Mouse (Mus musculus) ZHBTc4 (cell line): ENCODE data around the gene Htr5b.

Source experiments
- DNase-seq: peaks from one replicate; pipeline ENCODE4 v3.0.0-alpha.2; 2011; ENCODE audit warnings: low read depth, low spot score

Gene Htr5b

DNA sequence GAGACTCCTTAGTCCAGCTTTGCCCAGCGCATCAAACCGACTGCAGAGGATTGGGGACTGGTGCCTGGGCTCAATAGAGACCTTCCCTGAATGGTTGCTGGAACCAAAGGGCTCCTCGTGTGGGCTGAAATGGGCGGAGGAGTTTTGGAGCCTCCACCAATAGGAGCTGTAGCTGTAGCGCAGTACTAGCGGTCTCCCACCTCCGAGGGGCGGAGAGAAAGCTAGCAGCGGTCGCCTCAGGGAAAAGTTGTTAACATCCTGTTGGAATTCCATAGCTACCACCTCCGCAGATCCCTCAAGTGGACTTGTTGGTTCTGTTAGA, at the start of gene Htr5b:
Gene Htr5b, minus strand, starts transcription at position 67 of the 322 bp plus-strand sequence.
- DNase-seq = peak; percentile 83

DNA sequence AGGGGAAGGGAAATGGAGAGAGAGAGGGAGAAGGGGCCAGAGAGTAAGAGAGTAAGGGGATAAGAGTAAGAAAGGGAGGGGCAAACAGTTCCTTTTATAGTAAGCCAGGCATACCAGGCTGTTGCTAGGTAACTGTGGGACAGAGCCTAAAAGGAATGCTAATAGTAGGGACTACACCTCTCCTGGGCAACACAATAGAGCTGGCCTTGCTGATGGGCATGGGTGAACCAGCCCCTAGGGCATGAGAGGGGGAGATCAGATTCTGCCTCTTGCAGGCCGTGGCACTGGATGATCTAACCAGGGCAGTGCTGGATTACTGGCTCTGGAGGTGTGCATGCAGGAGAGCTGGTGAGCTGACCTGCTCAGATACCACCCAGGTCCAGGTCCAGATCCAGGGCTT, 49.2 kb upstream of the Htr5b start:
- peak; percentile 59 for DNase-seq

DNA sequence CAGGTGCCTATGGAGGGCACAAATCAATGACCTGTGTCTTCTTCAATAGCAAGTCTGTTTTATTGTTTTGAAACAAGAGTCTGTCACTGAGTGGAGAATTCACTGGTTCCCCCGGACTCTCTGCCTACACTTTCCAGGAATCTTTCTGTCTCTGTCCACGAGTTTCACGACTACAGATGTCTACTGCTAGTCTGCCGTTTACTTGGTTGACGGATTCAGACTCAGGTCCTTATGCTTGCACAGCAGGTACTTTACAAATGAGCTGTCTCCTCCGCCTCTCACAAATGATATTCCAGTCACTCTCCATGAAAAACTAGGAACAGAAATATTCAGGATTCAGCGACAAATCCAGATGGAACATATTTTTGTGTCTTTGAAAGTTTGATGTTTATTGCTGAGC, 42.3 kb upstream of the Htr5b start:
- no peak for DNase-seq

DNA sequence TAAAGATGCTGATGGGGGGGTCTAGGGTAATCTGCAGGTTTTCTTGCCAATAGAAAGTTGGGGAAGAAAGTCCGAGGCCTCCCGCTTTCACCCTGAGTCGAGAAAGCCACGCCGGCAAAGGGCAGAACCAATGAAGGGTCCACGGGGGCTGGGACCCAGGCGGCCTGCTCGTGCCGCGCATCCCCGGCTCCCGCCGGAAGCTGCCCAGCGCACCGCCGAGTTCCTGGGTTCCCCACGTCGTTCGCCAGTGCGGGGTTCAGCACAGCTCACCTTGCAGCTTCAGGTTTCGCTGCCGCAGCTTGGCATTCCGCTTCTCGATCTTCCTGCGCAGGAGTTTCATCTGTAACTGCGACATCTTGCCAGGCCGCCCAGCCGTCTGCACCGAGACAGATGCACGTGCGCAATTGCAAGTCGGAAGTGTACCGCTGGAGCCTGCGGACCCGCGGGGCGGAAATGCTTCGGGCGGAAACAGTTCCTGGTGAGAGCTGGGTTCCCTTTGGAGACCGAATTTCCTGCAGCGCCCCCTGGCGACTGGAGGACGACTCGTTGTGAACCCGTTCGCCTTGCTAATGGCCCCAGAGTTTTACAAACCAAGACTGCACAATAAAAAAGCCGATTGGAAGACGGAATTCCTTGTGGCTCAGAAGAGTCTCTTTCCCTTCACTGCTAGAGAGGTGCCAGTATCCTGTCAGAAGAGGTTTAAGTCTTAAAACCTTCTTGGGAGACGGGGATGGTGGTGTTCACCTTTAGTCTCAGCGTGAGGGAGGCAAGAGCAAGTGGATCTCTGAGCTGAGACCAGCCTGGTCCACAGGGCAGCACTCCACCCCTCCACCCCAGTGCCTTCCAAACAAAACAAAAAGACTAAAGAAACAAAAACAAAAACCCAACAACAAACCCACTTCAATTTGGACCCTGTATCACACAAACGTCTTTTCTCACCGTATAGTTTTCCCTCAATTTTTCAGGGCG, 39.5 kb upstream of the Htr5b start, which contains the start of gene Ddx18:
Gene Ddx18, minus strand, starts transcription at position 469 of the 969 bp plus-strand sequence.
- peak; percentile 97 for DNase-seq

DNA sequence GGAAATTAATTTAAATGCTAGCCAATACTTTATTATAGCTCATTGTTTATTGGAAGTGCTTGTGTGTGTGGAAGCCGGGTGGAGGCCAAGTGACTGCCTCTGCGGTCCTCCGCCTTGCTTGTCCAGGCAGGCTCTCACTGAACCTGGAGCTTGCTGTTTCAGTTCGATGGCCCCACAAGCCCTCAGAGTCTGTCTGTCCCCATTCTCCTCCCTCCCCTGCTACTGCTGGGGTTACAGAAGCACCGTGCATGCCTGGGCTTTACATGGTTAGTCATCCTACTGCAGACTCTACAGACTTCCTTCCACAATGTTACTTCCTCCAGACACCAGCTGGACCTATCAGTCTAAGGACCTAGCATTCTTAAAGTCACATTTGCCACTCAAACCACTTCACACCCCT, 29.6 kb upstream of the Htr5b start:
- DNase-seq = no peak

DNA sequence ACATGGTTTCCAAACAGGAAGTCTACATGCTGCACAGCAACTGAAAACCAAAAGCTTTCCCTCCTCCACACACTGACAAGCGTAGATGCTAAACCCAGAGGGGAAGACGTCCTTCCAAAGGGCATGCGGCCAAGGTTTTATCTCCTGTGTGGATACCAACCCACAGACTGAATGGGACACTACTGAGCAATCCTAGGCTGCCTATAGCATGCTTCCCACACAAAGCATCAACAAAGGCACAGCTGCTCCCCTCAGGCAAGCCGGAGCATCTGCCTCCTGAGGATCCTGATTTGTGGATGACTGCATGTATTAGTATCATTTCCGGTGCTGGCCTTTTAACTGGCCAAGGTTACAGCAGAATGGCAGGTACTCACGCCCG, 23.2 kb upstream of the Htr5b start:
- peak; percentile 36 for DNase-seq

DNA sequence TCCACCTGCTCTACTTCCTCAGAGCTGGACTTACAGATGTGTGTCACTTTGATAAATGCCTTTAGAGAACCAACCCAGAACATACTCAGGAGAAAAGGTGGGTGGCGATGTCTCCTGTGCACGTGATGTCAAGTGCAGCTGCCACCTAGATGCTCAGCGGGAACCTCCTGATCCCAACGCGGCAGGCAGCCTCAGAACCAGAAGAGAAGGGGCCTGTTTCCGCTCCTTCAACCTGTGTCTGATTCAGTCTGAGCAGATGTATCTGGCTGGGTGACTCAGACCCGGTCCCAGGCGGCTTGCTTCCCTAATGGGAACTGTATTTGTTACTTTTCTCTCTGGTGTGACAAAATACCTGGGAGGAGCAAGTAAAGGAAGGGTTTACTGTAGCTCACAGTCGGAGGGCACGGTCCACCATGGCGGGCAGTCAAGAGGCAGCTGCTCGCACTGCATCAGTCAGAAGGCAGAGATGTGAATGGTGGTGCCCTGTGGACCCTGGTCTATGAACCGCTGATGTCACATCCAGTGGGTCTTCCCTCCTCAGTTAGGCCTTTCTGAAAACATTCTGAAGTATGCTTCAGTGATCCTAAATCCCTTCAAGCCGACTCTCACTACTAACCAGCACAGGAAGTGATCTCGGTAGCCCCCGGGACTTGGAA, 22.7 kb upstream of the Htr5b start:
- DNase-seq = no peak

DNA sequence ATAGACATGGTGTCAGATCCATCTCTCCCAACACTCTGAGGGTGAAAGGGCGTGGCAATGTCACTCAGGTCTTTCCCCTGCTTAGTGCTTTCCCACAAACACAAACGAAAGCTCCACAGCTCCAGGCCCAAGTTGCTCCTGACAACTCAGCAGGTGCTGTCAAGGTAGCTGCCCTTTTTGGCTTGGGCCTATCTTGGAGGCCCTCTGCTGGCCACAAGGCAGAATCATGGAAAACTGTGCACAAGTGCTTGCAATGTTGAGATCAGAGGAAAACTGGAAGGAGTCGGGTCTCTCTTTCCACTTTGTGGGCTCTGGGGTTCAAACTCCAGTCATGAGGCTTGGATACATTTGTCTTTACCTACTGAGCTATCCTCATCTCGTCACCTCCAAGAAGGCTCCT, 21.2 kb upstream of the Htr5b start:
- DNase-seq = peak; percentile 60

DNA sequence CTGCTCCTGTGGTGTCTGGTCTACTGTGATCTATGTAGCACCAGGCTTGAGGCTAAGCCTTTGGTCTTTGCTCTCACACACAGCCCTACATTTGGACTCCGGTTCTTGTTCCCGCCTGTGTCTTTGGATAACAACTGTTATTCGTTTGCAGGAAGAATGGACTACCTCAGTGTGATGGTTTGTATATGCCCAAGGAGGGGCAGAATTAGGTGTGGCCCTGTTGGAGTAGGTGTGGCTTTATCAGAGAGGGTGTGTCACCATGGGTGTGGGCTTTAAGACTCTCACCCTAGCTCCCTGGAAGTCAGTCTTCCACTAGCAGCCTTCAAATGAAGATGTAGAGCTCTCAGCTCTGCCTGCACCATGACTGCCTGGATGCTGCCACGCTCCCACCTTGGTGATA, 20.4 kb upstream of the Htr5b start:
- no peak for DNase-seq

DNA sequence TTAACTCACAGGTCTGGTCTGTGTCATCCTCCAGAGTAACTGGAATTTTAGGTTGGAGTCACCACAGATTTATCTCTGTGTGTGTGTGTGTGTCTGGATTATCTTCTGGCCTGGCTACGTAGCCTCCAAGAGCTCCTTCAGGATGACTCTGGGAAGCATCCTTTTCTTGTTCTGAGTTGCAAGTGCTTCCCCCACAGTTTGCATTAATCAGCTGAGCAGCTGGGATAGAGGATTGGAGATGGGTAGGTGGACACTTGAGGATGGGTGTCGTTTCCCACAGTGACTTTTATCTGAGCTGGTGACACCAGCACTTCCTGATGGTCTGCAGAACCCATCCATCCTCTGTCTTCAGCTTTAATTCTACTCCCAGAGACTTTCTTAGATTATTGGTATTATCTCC, 18.6 kb upstream of the Htr5b start:
- DNase-seq = no peak

DNA sequence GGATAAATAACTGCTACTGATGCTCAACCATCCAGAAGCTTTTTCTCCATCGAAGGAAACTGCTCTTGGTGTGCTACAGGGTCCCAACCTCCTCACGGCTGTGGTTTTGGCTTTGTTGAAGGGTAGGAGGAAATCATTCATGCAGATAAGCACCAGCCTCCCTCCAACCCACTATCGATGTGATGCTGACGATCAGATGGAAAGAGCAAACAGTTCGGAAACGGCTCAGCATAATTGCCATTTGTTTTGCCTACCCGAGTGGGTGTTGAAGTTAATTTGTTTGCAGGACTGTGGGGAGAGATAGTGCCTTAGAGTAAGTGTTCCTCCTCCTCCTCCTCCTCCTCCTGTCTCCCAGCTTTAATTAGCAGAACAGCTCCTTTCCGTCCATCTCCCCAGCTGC, 12.1 kb upstream of the Htr5b start:
- DNase-seq = no peak

DNA sequence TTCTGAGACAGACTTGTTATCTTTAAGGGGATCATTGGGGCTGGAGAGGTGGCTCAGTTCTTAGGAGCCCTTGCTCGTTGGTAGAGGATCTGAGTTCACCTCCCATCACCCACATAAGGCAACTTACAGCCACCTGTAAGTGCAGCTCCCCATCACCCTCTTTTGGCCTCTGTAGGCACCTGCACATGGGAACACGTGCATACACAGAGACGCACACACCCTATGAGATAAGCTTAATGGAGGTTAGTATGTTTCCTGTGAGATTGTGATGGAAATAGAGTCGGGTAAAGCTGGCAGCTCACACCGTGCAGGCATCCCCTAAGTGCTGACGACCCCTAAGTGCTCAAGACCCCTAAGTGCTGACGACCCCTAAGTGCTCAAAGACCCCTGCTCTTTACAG, 3.2 kb upstream of the Htr5b start:
- DNase-seq = no peak

DNA sequence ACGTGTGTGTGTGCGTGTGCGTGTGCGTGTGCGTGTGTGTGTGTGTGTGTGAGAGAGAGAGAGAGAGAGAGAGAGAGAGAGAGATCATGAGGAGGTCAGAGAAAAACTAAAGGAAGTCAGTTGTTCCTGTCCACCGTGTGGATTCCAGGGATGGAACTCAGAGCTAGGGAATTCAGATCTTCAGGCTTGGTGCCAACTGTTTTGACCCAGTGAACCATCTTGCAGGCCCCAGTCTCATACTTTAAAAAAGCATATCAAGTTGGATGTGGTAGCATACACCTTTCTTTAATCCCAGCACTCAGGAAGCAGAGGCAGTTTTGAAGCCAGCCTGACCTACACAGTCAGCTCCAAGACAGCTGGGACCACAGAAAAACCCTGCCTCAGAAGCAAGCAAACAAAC, 1.0 kb upstream of the Htr5b start:
- no peak for DNase-seq

DNA sequence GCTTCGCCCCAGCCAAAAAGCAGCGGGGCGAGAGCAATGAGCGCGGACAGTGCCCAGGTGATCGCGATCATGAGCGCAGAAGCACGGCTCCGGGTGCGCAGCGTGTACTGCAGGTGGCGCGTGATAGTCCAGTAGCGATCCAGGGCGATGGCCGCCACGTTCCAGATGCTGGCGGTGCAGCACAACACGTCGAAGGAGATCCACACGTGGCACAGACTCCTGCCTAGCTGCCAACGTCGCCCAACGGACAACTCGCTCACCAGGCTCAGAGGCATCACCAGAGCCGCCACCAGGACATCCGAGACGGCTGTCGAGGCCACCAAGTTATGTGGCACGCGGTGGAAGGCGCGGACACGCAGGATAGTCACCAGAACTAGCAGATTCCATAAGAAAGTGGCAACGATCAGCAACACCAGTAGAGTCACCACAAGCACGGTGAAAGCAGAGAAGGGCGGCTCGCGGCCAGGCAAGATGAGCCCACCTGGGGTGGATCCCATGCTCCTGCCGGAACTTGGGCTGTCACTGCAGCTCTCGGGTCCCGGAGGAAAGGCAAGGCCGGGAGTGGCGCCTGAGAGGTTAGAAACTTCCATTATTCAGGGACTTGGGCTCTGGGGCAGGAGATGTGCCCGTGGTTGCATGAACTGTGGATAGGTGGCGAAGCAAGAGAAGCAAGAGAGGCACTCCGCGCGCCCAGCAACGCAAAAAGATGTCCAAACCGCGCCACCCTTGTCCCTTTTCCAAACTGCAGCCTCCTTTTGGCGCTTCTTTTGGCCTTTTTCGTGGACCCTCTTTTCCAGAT, 466 bp downstream of the Htr5b start:
- DNase-seq = peak; percentile 50

DNA sequence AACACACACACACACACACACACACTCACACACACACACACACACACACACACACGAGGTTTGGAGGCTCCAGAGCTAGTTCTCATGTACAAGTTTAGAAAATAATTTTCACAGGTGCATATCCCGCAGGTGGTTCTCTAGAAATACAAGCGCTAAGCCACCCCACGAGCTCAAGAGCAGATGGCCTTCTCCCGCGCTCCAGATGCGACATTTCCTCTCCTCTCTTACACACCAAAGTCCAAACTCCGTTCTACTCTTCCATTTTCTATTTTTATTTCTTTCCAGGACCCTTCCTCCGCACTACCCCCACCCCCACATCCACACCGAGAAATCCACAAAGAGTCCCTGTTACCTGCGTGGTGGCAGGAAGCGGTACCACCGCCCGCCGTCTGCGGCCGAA, 1.2 kb downstream of the Htr5b start:
- no peak for DNase-seq

DNA sequence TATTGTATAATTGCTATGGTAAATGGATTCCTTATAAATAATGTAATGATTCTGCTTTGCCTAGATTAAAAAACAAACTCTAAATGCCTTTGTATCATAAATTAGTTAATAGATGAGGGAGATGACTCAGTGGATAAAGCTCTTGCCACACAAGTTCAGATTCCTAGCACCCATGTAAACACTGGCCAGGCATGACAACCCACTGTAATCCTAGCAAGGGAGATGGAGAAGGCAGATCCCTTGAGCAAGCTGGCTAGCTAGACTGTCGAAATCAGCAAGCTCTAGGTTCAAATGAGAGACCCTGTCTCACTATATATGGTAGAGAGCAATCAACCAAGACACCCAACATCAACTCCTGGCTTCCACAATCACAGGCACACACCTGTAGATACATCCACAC, 9.7 kb downstream of the Htr5b start:
- DNase-seq = no peak

DNA sequence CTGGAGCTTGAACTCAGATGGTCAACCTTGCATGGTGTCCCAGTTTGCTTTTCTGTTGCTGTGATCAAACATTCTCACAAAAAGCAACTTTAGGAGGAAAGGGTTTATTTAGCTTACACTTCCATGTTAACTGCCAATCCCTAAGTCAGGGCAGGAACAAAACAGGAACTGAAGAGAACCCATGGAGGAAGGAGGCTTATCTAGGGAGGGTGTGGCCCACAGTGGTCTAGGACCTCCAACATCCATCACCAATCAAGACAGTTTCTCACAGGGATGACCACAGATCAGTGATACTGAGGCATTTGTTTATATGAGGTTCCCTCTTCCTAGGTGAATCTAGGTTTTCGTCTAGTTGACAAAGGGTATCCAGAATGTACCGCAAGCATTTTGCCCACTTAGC, 16.3 kb downstream of the Htr5b start:
- DNase-seq = no peak

DNA sequence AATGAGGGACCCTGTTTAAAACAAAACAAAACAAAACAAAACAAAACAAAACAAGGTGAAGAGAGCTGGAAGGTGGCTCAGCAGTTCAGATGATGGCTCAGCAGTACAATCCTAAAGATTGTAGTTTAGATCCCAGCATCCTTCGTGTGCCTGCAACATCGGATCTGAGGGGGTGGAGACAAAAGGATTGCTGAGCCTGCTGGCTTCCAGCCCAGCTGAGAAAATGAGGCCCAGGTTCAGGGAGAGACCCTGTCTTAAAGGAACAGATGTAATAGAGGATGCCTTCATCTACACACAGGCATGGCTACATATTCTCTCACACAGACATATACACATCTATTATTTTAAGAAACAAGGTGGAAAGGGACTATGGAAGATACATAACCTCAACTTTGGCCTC, 17.1 kb downstream of the Htr5b start:
- DNase-seq = no peak

DNA sequence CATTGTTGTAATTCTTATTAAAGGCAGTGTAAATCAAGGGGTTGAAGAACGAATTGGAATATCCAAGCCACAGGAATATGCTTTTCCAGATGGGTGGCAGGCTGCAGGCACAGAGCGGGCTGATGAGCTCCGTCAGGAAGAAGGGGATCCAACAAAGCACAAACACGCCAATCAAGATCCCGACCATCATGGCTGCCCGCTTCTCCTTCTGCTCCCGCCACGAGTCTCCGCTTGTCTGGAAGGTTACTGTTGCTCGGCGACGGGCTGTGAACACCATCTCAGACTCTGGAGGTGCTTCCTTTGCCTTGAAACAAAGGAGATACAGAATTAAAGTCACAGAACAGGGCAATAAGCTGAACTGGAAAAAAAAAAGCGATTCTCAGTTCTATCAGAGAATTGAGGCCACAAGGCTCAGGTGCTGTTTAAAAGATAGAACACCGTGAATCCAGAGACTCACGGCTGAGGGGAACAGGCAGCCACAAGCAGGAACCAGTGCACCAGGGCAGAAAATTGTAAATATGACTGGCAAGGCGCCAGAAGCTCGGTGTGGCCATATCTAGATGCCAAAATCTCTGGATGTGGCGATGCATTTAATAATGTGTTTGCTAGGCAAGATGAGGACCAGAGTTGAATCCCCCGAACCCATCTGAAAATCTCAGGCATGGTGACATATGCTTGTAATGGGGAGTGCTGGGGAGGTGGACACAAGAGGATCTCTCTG, 17.7 kb downstream of the Htr5b start:
- peak; percentile 21 for DNase-seq

DNA sequence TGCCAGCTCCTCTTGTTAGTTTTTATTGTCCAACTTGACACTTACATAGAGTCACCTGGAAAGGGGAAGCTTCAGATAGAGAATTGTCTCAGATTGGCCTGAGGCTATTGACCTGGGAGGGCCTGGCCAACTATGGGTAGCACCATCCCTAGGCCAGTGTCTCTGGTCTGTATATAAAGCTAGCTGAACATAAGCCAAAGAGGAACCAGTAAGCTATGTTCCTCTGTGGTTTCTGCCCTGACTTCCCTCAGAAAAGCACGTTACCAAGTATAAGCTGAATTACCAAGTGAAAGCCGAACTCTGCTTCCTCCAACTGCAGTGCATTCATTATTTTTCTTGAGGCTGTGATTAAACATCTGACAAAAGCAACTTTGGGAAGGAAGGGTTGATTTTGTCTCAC, 19.5 kb downstream of the Htr5b start:
- no peak for DNase-seq

DNA sequence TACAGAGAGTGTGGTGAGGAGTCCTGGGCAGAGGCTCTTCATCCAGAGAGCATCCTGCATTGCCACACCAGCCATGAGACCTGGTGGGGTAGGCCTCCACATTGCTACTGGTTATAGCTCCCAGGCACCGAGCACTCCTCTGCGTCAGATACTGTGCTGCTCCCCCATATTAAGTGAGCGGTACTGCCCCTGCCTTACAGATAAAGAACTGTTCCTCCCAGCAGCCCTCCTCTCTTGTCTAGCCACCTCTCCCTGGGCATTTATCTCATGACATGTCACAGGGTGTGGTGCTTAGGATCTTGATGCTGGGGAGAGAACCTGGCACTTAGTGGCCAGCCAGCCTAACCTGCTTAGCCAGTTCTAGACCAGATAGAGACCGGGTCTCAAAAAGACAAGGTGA, 31.2 kb downstream of the Htr5b start:
- DNase-seq = no peak

DNA sequence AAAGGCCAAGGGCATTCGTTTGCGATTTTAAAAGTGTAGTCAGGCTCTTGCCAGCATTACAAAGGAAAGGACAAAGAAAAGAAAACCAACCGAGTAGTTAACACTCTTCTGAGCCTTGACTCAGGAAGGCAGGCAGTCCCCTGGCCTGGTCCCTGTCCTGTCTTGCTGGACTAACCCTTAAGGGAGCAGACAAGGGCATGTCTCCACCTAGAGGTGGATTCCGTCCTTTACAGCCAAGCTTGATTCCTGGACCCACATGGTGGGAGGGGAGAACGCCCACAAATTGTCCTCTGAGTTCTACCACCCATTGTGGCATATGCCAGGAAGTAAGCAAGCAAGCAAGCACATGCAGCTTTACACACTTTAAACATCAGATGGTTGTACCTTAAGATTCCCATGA, 38.0 kb downstream of the Htr5b start:
- peak; percentile 51 for DNase-seq
